Mouse (Mus musculus) liver, adult 2 months (tissue): Measurements from ENCODE around the gene Olfr1193. TPM values are rescaled to one million over a fixed set of nuclear protein-coding genes. Genes with fewer than 3 reads are reported as not detected.
"Not testable (repeated sequence)": the region's sequence is repeated elsewhere in the genome, so short reads cannot be mapped to it uniquely, and the experiment has no call there.

Source experiments
- DNase-seq: peaks from one replicate; pipeline ENCODE4 v3.0.0-alpha.2; 2011; ENCODE audit warnings: low read depth, low spot score; ENCODE audit errors: extremely low read depth
- H3K27ac ChIP-seq: fragments of 200-500 bp; replicated peaks from 2 replicates; pipeline ENCODE4 v1.5.1; 2012; ENCODE audit warnings: low read depth, mild to moderate bottlenecking, control low read depth, inconsistent platforms, low read length; ENCODE audit not compliant: insufficient read depth
- H3K27me3 ChIP-seq: fragments of 200-500 bp; 2 replicates; pipeline ENCODE4 v1.6.1; 2012; ENCODE audit warnings: mild to moderate bottlenecking, moderate library complexity, low read length, inconsistent platforms; ENCODE audit not compliant: control insufficient read depth, insufficient read depth
- H3K36me3 ChIP-seq: fragments of 200-500 bp; 2 replicates; pipeline ENCODE4 v1.6.1; 2012; ENCODE audit warnings: low read length, inconsistent platforms; ENCODE audit not compliant: control insufficient read depth, insufficient read depth
- H3K4me1 ChIP-seq: fragments of 200-500 bp; 2 replicates; pipeline ENCODE4 v1.6.1; 2011; ENCODE audit warnings: low read length; ENCODE audit not compliant: control insufficient read depth, insufficient read depth
- H3K4me3 ChIP-seq: fragments of 200-500 bp; 2 replicates; pipeline ENCODE4 v1.5.1; 2011; ENCODE audit warnings: low read depth, mild to moderate bottlenecking, control low read depth, low read length, moderate library complexity; ENCODE audit not compliant: insufficient read depth
- H3K79me2 ChIP-seq: fragments of 200-500 bp; 2 replicates; pipeline ENCODE4 v1.6.1; 2012; ENCODE audit warnings: inconsistent platforms, mild to moderate bottlenecking, low read length, moderate library complexity; ENCODE audit not compliant: control insufficient read depth, insufficient read depth
- H3K9ac ChIP-seq: fragments of 200-500 bp; 2 replicates; pipeline ENCODE4 v1.6.1; 2012; ENCODE audit warnings: low read depth, mild to moderate bottlenecking, control low read depth, inconsistent platforms, low read length
- CTCF ChIP-seq: fragments of 200-500 bp; IDR thresholded peaks from 2 replicates; pipeline ENCODE4 v1.5.1; 2011; ENCODE audit warnings: low read depth, low read length, control low read depth
- POLR2A ChIP-seq: fragments of 200-500 bp; IDR thresholded peaks from 2 replicates; pipeline ENCODE4 v1.6.1; 2011; ENCODE audit warnings: low read length, control low read depth; ENCODE audit not compliant: insufficient read depth; ENCODE audit errors: extremely low read depth
- WGBS: fragments of 180-500 bp; shearing (Covaris S2); methylation state at CpG from one replicate; pipeline ENCODE4 v1.1.7; 2018; 5-methylcytosine and 5-hydroxymethylcytosine counted together
- polyA plus RNA-seq: library from polyadenylated mRNA; depleted of rRNA; stranded (reverse); fragments of >200 nt; gene quantifications from 2 replicates; pipeline ENCODE4 v1.2.3, GENCODE M21; 2012; rRNA removed
- total RNA-seq: library from RNA; depleted of rRNA; stranded (reverse); fragments of >200 nt; gene quantifications from 2 replicates; pipeline ENCODE4 v1.2.3, GENCODE M21; 2014; rRNA removed

The Olfr1193 gene
- not detected in 2 replicates for total RNA-seq
- not detected in 2 replicates for polyA plus RNA-seq

GRCm38 (mm10) chr2:88675328-88675727, at the start of gene Olfr1193:
TSS of gene Olfr1193 (plus strand) at chr2:88675628.
- H3K9ac ChIP-seq, H3K4me3 ChIP-seq, H3K27me3 ChIP-seq, H3K27ac ChIP-seq, H3K36me3 ChIP-seq, H3K79me2 ChIP-seq, DNase-seq, H3K4me1 ChIP-seq: not testable (repeated sequence)

GRCm38 (mm10) chr2:88640242-88640641, 35.2 kb upstream of the Olfr1193 start, which contains the start of gene Olfr1191-ps1:
TSS of gene Olfr1191-ps1 (plus strand) at chr2:88640542.
- H3K4me3 ChIP-seq, DNase-seq, H3K27ac ChIP-seq, H3K9ac ChIP-seq, H3K27me3 ChIP-seq, H3K36me3 ChIP-seq, H3K79me2 ChIP-seq, H3K4me1 ChIP-seq: not testable (repeated sequence)
- 90% methylated on average over 1 of the region's 1 CpGs for WGBS

GRCm38 (mm10) chr2:88648209-88648608, 27.2 kb upstream of the Olfr1193 start, which contains the start of gene Olfr1192-ps1:
TSS of gene Olfr1192-ps1 (plus strand) at chr2:88648509.
- Histone ChIP-seq H3K27ac (no peak within 1 kb of the TSS), H3K4me1 (no peaks in the 10 kb centered on the region), H3K79me2 (no peaks in the 10 kb centered on the region), H3K4me3 (no peak within 1 kb of the TSS), H3K36me3 (no peaks in the 10 kb centered on the region), H3K27me3 (no peaks in the 10 kb centered on the region; the same call in 1 of the 2 replicates), H3K9ac (no peak within 1 kb of the TSS)
- DNase-seq: no peak
- 33% methylated on average over 1 of the region's 1 CpGs for WGBS
- no peak for TF ChIP-seq POLR2A

- H3K4me1 ChIP-seq: no peaks in the 10 kb centered on the region
- no peak within 1 kb of the TSS for H3K27ac ChIP-seq
These were observed 13.7 kb downstream of the Olfr1193 start, which contains the start of gene Olfr1195 for GRCm38 (mm10) chr2:88689087-88689486. TSS of gene Olfr1195 (minus strand) at chr2:88689187.

DNA sequence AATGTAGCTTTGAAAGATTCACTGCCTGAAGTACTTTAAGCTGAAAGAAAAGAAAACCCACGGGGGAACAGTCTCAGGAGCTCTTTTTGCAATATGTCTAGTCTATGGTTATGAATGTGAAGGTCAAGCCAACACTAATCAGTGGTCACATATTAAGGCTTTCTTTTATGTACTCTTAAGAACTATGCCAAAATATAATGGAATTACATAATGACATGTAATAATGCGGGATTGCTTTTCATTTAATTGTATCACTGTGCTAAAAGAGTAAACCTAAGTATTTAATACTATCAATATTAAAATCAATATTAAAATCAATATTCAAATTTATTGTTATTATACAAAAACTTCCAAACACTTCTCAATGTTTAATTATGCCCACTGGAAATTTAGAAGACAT, 29.1 kb downstream of the Olfr1193 start, which contains the start of gene Olfr1196:
Gene Olfr1196, minus strand, starts transcription at position 101 of the 400 bp plus-strand sequence.
- Histone ChIP-seq H3K79me2 (no peaks in the 10 kb centered on the region), H3K4me3 (no peak within 1 kb of the TSS), H3K27me3 (no peaks in the 10 kb centered on the region), H3K4me1 (no peaks in the 10 kb centered on the region), H3K9ac (no peak within 1 kb of the TSS), H3K36me3 (no peaks in the 10 kb centered on the region), H3K27ac (no peak within 1 kb of the TSS)
- TF ChIP-seq CTCF (no peak), POLR2A (no peak)
- WGBS: 72% methylated on average over 2 of the region's 2 CpGs
- no peak for DNase-seq

More at GRCm38 (mm10) chr2:88689087-88689486, 13.7 kb downstream of the Olfr1193 start, which contains the start of gene Olfr1195:
- H3K4me3 ChIP-seq: no peak within 1 kb of the TSS
- H3K27me3 ChIP-seq: no peaks in the 10 kb centered on the region
- no peak for DNase-seq
- H3K36me3 ChIP-seq: no peaks in the 10 kb centered on the region
- H3K9ac ChIP-seq: no peak within 1 kb of the TSS
- H3K79me2 ChIP-seq: no peaks in the 10 kb centered on the region
- TF ChIP-seq CTCF: no peak

Other genes starting within 250 kb of the Olfr1193 start
- gene Olfr1181, start 249.5 kb upstream of the Olfr1193 start, total RNA-seq: not detected in 2 replicates
- gene Olfr1181, start 249.5 kb upstream of the Olfr1193 start, polyA plus RNA-seq: not detected in 2 replicates
- not detected in 2 replicates for gene Gm13757, start 226.5 kb upstream of the Olfr1193 start, total RNA-seq
- gene Gm13757, start 226.5 kb upstream of the Olfr1193 start, polyA plus RNA-seq: not detected in 2 replicates
- not detected in 2 replicates for gene Olfr1183, start 220.8 kb upstream of the Olfr1193 start, total RNA-seq
- not detected in 2 replicates for gene Olfr1183, start 220.8 kb upstream of the Olfr1193 start, polyA plus RNA-seq
- gene Olfr1184, start 192.0 kb upstream of the Olfr1193 start, total RNA-seq: not detected in 2 replicates
- gene Olfr1184, start 192.0 kb upstream of the Olfr1193 start, polyA plus RNA-seq: not detected in 2 replicates
- gene Olfr1185-ps1, start 182.3 kb upstream of the Olfr1193 start, total RNA-seq: not detected in 2 replicates
- not detected in 2 replicates for gene Olfr1185-ps1, start 182.3 kb upstream of the Olfr1193 start, polyA plus RNA-seq
- not detected in 2 replicates for gene Olfr1186, start 157.1 kb upstream of the Olfr1193 start, total RNA-seq
- not detected in 2 replicates for gene Olfr1186, start 157.1 kb upstream of the Olfr1193 start, polyA plus RNA-seq
- not detected in 2 replicates for gene Olfr1188, start 118.7 kb upstream of the Olfr1193 start, total RNA-seq
- not detected in 2 replicates for gene Olfr1188, start 118.7 kb upstream of the Olfr1193 start, polyA plus RNA-seq
- gene Olfr1189, start 89.2 kb upstream of the Olfr1193 start, total RNA-seq: not detected in 2 replicates
- gene Olfr1189, start 89.2 kb upstream of the Olfr1193 start, polyA plus RNA-seq: not detected in 2 replicates
- not detected in 2 replicates for gene Olfr1191-ps1, start 35.1 kb upstream of the Olfr1193 start, total RNA-seq
- gene Olfr1191-ps1, start 35.1 kb upstream of the Olfr1193 start, polyA plus RNA-seq: not detected in 2 replicates
- gene Olfr1192-ps1, start 27.1 kb upstream of the Olfr1193 start, total RNA-seq: not detected in 2 replicates
- gene Olfr1192-ps1, start 27.1 kb upstream of the Olfr1193 start, polyA plus RNA-seq: not detected in 2 replicates
- not detected in 2 replicates for gene Olfr1195, start 13.6 kb downstream of the Olfr1193 start, total RNA-seq
- gene Olfr1195, start 13.6 kb downstream of the Olfr1193 start, polyA plus RNA-seq: not detected in 2 replicates
- not detected in 2 replicates for gene Olfr1196, start 29.0 kb downstream of the Olfr1193 start, total RNA-seq
- gene Olfr1196, start 29.0 kb downstream of the Olfr1193 start, polyA plus RNA-seq: not detected in 2 replicates
- not detected in 2 replicates for gene Olfr1197, start 56.7 kb downstream of the Olfr1193 start, total RNA-seq
- gene Olfr1197, start 56.7 kb downstream of the Olfr1193 start, polyA plus RNA-seq: not detected in 2 replicates
- not detected in 2 replicates for gene Olfr1198, start 75.7 kb downstream of the Olfr1193 start, total RNA-seq
- not detected in 2 replicates for gene Olfr1198, start 75.7 kb downstream of the Olfr1193 start, polyA plus RNA-seq
- gene Olfr1199, start 84.8 kb downstream of the Olfr1193 start, total RNA-seq: not detected in 2 replicates
- not detected in 2 replicates for gene Olfr1199, start 84.8 kb downstream of the Olfr1193 start, polyA plus RNA-seq
- gene Olfr1200, start 94.9 kb downstream of the Olfr1193 start, total RNA-seq: not detected in 2 replicates
- not detected in 2 replicates for gene Olfr1200, start 94.9 kb downstream of the Olfr1193 start, polyA plus RNA-seq
- not detected in 2 replicates for gene Olfr1201, start 117.4 kb downstream of the Olfr1193 start, total RNA-seq
- not detected in 2 replicates for gene Olfr1201, start 117.4 kb downstream of the Olfr1193 start, polyA plus RNA-seq
- gene Olfr1202, start 138.9 kb downstream of the Olfr1193 start, total RNA-seq: not detected in 2 replicates
- gene Olfr1202, start 138.9 kb downstream of the Olfr1193 start, polyA plus RNA-seq: not detected in 2 replicates
- gene Olfr1205, start 154.1 kb downstream of the Olfr1193 start, total RNA-seq: not detected in 2 replicates
- gene Olfr1205, start 154.1 kb downstream of the Olfr1193 start, polyA plus RNA-seq: not detected in 2 replicates
- not detected in 2 replicates for gene Olfr1204, start 173.7 kb downstream of the Olfr1193 start, total RNA-seq
- gene Olfr1204, start 173.7 kb downstream of the Olfr1193 start, polyA plus RNA-seq: not detected in 2 replicates
- not detected in 2 replicates for gene Olfr1206, start 187.6 kb downstream of the Olfr1193 start, total RNA-seq
- gene Olfr1206, start 187.6 kb downstream of the Olfr1193 start, polyA plus RNA-seq: not detected in 2 replicates
- not detected in 2 replicates for gene Olfr1208, start 226.7 kb downstream of the Olfr1193 start, total RNA-seq
- not detected in 2 replicates for gene Olfr1208, start 226.7 kb downstream of the Olfr1193 start, polyA plus RNA-seq
- not detected in 2 replicates for gene Olfr1209, start 239.5 kb downstream of the Olfr1193 start, total RNA-seq
- not detected in 2 replicates for gene Olfr1209, start 239.5 kb downstream of the Olfr1193 start, polyA plus RNA-seq